Mouse (Mus musculus) adrenal gland (tissue): Measurements from ENCODE around the gene Cpm.

Experiments
- intact Hi-C: fragments of 180-260 bp; cut with DNase I; formaldehyde crosslinking; loops from one replicate; pipeline ENCODE4 v1.15.1; 2025

Gene Cpm

GRCm38 (mm10) chr10:117671930-117672666, 42.8 kb downstream of the Cpm start:
- intact Hi-C loops = no loop called here

- intact Hi-C loops = no loop called here
Measured at GRCm38 (mm10) chr10:117672693-117673092, 43.4 kb downstream of the Cpm start.

GRCm38 (mm10) chr10:117673913-117674312, 44.6 kb downstream of the Cpm start:
- intact Hi-C loops = loop anchor here (2.0 kb wide), 1 partner anchor 157 kb away; no protein-coding TSS in a partner anchor

GRCm38 (mm10) chr10:117674359-117675019, 45.2 kb downstream of the Cpm start:
- intact Hi-C loops = loop anchor here (2.0 kb wide), 1 partner anchor 158 kb away; no protein-coding TSS in a partner anchor

GRCm38 (mm10) chr10:117675096-117676035, 46.1 kb downstream of the Cpm start:
- intact Hi-C loops = loop anchor here (2.0 kb wide), 2 partner anchors 159 to 221 kb away; no protein-coding TSS in a partner anchor

GRCm38 (mm10) chr10:117676036-117676643, 46.8 kb downstream of the Cpm start:
- intact Hi-C loops = loop anchor here (2.0 kb wide), 1 partner anchor 221 kb away; no protein-coding TSS in a partner anchor

GRCm38 (mm10) chr10:117676644-117677313, 47.5 kb downstream of the Cpm start:
- intact Hi-C loops = loop anchor here (2.0 kb wide), 1 partner anchor 222 kb away; no protein-coding TSS in a partner anchor

- intact Hi-C loops = loop anchor here (2.0 kb wide), 1 partner anchor 223 kb away; no protein-coding TSS in a partner anchor
Measured at GRCm38 (mm10) chr10:117677494-117678236, 48.4 kb downstream of the Cpm start.

- intact Hi-C loops = no loop called here
Measured at GRCm38 (mm10) chr10:117678357-117678756, 49.1 kb downstream of the Cpm start.

- intact Hi-C loops = no loop called here
Measured at GRCm38 (mm10) chr10:117679029-117679686, 49.9 kb downstream of the Cpm start.

GRCm38 (mm10) chr10:117679963-117680473, 50.7 kb downstream of the Cpm start:
- intact Hi-C loops = no loop called here

GRCm38 (mm10) chr10:117680868-117681513, 51.7 kb downstream of the Cpm start:
- intact Hi-C loops = no loop called here

- intact Hi-C loops = no loop called here
Measured at GRCm38 (mm10) chr10:117681543-117681942, 52.2 kb downstream of the Cpm start.

GRCm38 (mm10) chr10:117681999-117682857, 52.9 kb downstream of the Cpm start:
- intact Hi-C loops = no loop called here

GRCm38 (mm10) chr10:117682858-117683733, 53.8 kb downstream of the Cpm start:
- intact Hi-C loops = no loop called here

- intact Hi-C loops = no loop called here
Measured at GRCm38 (mm10) chr10:117683734-117684037, 54.4 kb downstream of the Cpm start.
